Mouse (Mus musculus): ENCODE data around the gene Cyp2t4.

DNA sequence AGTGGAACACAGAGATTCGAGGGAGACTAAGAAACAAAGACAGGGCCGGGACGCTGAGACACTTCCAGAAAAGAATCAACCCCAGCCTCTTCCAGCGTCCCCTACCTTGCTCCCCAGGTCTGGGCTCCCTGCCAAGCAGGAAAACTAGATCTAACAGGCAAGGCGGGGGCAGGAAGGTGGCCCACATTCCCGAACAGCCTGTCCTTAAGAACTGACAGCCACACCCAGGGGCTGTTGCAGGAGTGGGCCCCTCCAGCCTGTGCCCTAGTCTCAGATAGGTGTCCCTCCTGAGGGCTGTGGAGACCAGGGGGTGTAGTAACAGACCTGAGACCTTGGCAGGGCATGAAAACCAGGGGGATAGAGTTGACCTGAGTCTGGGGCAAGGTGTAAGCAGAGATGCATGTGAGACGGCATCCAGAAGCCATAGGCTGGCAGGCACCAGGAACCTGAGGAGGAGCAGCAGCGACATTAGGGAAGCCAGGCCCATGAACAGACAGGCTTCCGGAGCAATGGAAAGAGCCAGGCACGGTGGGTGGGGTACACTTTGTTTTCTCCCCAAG, at the start of gene Cyp2t4:
- TF ChIP-seq POLR2A (IDR thresholded peaks at IDR 0.05; ENCODE audit: insufficient read depth, low read depth, low read length) (no peak), CTCF (IDR thresholded peaks at IDR 0.05; ENCODE audit: insufficient read depth, low read depth, low read length) (no peak)
